Mouse (Mus musculus) ES-Bruce4 (cell line): Measurements from ENCODE around the gene Lrrc66.

Experiments used
- CTCF ChIP-seq: IDR thresholded peaks from one replicate; pipeline ENCODE4 v1.8.1; 2011; ENCODE audit warnings: low read depth, low read length
- EP300 ChIP-seq: IDR thresholded peaks from 2 replicates; pipeline ENCODE4 v1.6.1; 2011; ENCODE audit warnings: low read depth, low read length; ENCODE audit not compliant: insufficient read depth
- POLR2A ChIP-seq: IDR thresholded peaks from one replicate; pipeline ENCODE4 v1.8.1; 2011; ENCODE audit warnings: low read length; ENCODE audit not compliant: insufficient read depth

DNA sequence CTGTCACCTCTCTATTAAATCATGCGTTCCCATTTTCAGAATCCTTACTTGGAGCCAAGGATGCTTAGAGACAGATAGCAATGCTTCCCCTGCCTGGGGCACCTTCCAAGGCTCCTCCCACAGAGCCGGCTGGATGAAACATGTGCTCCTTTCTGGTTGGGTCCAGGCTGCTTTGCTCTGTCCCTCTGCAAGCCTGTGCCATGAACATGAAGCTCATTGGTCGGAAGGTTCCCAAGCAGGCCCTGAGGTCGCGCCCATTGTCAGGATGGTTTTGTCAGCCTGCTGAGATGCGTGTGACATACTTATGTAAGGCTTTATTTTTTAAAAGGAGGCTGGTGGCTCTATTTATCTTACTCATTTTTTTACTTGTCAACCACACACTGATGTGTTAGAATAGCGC, 55.6 kb downstream of the Lrrc66 start:
- no peak for TF ChIP-seq CTCF
- TF ChIP-seq POLR2A, result no peak
- TF ChIP-seq EP300, result no peak
